Mouse (Mus musculus): Measurements from ENCODE around the gene Smyd4. TPM values are rescaled to one million over a fixed set of nuclear protein-coding genes. Genes with fewer than 3 reads are reported as not detected.
A peak's percentile ranks its signal among the peaks of the same experiment; 100 is the strongest.

Gene Smyd4
- 1 to 10 TPM; 2.0 to 3.1 TPM for total RNA-seq (2021)
- long read RNA-seq, experiment 1, partial matches to known transcripts, result 1 of 1 reads
- long read RNA-seq, experiment 1, other reads (novel, unspliced or antisense), result 0 of 1 reads
- long read RNA-seq, experiment 2, partial matches to known transcripts, result 1 of 5 reads
- long read RNA-seq, experiment 2, other reads (novel, unspliced or antisense), result 2 of 5 reads

- intact Hi-C loops (cut with DNase I), result no loop called here
- peak; percentile 91 to 92 for DNase-seq
Measured at GRCm38 (mm10) chr11:75348199-75348889, at the start of gene Smyd4, which contains the start of gene Rpa1. Gene Smyd4 (plus strand): TSS chr11:75348433. Gene Rpa1 (minus strand): TSS chr11:75348324.

GRCm38 (mm10) chr11:75298491-75298890, 49.7 kb upstream of the Smyd4 start:
- no peak for DNase-seq
- intact Hi-C loops (cut with DNase I), result no loop called here

GRCm38 (mm10) chr11:75299786-75300185, 48.4 kb upstream of the Smyd4 start:
- intact Hi-C loops (cut with DNase I), result no loop called here
- DNase-seq, result no peak

GRCm38 (mm10) chr11:75300954-75301353, 47.3 kb upstream of the Smyd4 start:
- intact Hi-C loops (cut with DNase I), result no loop called here
- DNase-seq, result no peak

GRCm38 (mm10) chr11:75304797-75305196, 43.4 kb upstream of the Smyd4 start:
- intact Hi-C loops (cut with DNase I), result no loop called here
- DNase-seq, result no peak

GRCm38 (mm10) chr11:75308650-75309049, 39.6 kb upstream of the Smyd4 start:
- intact Hi-C loops (cut with DNase I), result no loop called here
- DNase-seq, result no peak

- no peak for DNase-seq
- intact Hi-C loops (cut with DNase I), result no loop called here
Measured at GRCm38 (mm10) chr11:75310813-75311212, 37.4 kb upstream of the Smyd4 start.

GRCm38 (mm10) chr11:75311751-75312150, 36.5 kb upstream of the Smyd4 start:
- intact Hi-C loops (cut with DNase I), result no loop called here
- DNase-seq, result no peak

- DNase-seq, result no peak
- intact Hi-C loops (cut with DNase I), result no loop called here
Measured at GRCm38 (mm10) chr11:75313834-75314233, 34.4 kb upstream of the Smyd4 start.

- intact Hi-C loops (cut with DNase I), result no loop called here
- DNase-seq, result no peak
Measured at GRCm38 (mm10) chr11:75318351-75319221, 29.6 kb upstream of the Smyd4 start.

- no peak for DNase-seq
- intact Hi-C loops (cut with DNase I), result no loop called here
Measured at GRCm38 (mm10) chr11:75319246-75319645, 29.0 kb upstream of the Smyd4 start.

GRCm38 (mm10) chr11:75323326-75323737, 24.9 kb upstream of the Smyd4 start:
- intact Hi-C loops (cut with DNase I), result no loop called here
- no peak for DNase-seq

GRCm38 (mm10) chr11:75324433-75324832, 23.8 kb upstream of the Smyd4 start:
- intact Hi-C loops (cut with DNase I), result no loop called here
- no peak for DNase-seq

- intact Hi-C loops (cut with DNase I), result no loop called here
Measured at GRCm38 (mm10) chr11:75325116-75325968, 22.9 kb upstream of the Smyd4 start.

GRCm38 (mm10) chr11:75325969-75326311, 22.3 kb upstream of the Smyd4 start:
- intact Hi-C loops (cut with DNase I), result no loop called here
- DNase-seq, result no peak

More at GRCm38 (mm10) chr11:75325116-75325968, 22.9 kb upstream of the Smyd4 start:
- DNase-seq, result no peak

GRCm38 (mm10) chr11:75336676-75337075, 11.6 kb upstream of the Smyd4 start:
- intact Hi-C loops (cut with DNase I), result no loop called here
- no peak for DNase-seq

GRCm38 (mm10) chr11:75337246-75337645, 11.0 kb upstream of the Smyd4 start:
- intact Hi-C loops (cut with DNase I), result no loop called here
- DNase-seq, result no peak

GRCm38 (mm10) chr11:75340076-75340475, 8.2 kb upstream of the Smyd4 start:
- no peak for DNase-seq
- intact Hi-C loops (cut with DNase I), result no loop called here

GRCm38 (mm10) chr11:75340698-75341345, 7.4 kb upstream of the Smyd4 start:
- DNase-seq, result no peak
- intact Hi-C loops (cut with DNase I), result no loop called here

- no peak for DNase-seq
- intact Hi-C loops (cut with DNase I), result no loop called here
Measured at GRCm38 (mm10) chr11:75343096-75343495, 5.1 kb upstream of the Smyd4 start.

Measured in gastrocnemius, postnatal 36 days (tissue).